Comparison of ENCODE assay signal across 30 mouse cellular contexts in genomic region chr1:37647066-37647465, GRCm38 (mm10).
"Had no signal": no experiment of that assay in that cellular context is flagged by ENCODE, and none has a peak within 500 bp of the region (broad histone marks: within the 10 kb centered on the region; RNA-seq: fewer than 3 reads in every experiment).

No protein-coding gene starts in this region.

- H3K27ac ChIP-seq: limb, embryonic 10.5 days; limb, embryonic 12.5 days; limb, embryonic 13.5 days; limb, embryonic 15.5 days; liver, embryonic 12.5 days; liver, embryonic 13.5 days; liver, embryonic 14.5 days; liver, embryonic 15.5 days; lung, embryonic 15.5 days; macrophage; midbrain, embryonic 10.5 days; midbrain, embryonic 12.5 days; midbrain, embryonic 15.5 days; neural tube, embryonic 12.5 days had no signal

- H3K4me1 ChIP-seq: limb, embryonic 10.5 days; limb, embryonic 12.5 days; limb, embryonic 13.5 days; limb, embryonic 15.5 days; liver, embryonic 15.5 days; lung, embryonic 15.5 days; midbrain, embryonic 10.5 days; midbrain, embryonic 12.5 days; midbrain, embryonic 15.5 days; neural tube, embryonic 12.5 days had no signal

- H3K9ac ChIP-seq: limb, embryonic 12.5 days; limb, embryonic 13.5 days; limb, embryonic 15.5 days; liver, embryonic 12.5 days; liver, embryonic 13.5 days; liver, embryonic 14.5 days; liver, embryonic 15.5 days; liver, postnatal 0 days; lung, embryonic 14.5 days; lung, embryonic 15.5 days; midbrain, embryonic 12.5 days; midbrain, embryonic 15.5 days; neural tube, embryonic 12.5 days had no signal

- ATAC-seq: liver, embryonic 12.5 days; liver, postnatal 0 days; lung, postnatal 0 days; midbrain, embryonic 15.5 days; midbrain, embryonic 16.5 days had no signal

- H3K9me3 ChIP-seq: limb, embryonic 10.5 days; limb, embryonic 12.5 days; limb, embryonic 13.5 days; limb, embryonic 15.5 days; liver, embryonic 12.5 days; liver, embryonic 13.5 days; liver, embryonic 15.5 days; lung, embryonic 15.5 days; midbrain, embryonic 10.5 days; midbrain, embryonic 12.5 days; midbrain, embryonic 15.5 days; neural tube, embryonic 12.5 days had no signal

- H3K4me3 ChIP-seq: limb, embryonic 10.5 days; limb, embryonic 12.5 days; limb, embryonic 13.5 days; limb, embryonic 15.5 days; liver, embryonic 12.5 days; liver, embryonic 13.5 days; liver, embryonic 15.5 days; lung, embryonic 15.5 days; megakaryocyte, embryonic 14.5 days; midbrain, embryonic 10.5 days; midbrain, embryonic 12.5 days; midbrain, embryonic 15.5 days; myocyte; neural tube, embryonic 12.5 days had no signal

- H3K27me3 ChIP-seq: limb, embryonic 12.5 days; limb, embryonic 13.5 days; limb, embryonic 15.5 days; liver, embryonic 13.5 days; liver, embryonic 15.5 days; lung, embryonic 15.5 days; midbrain, embryonic 15.5 days; neural tube, embryonic 12.5 days had no signal

- DNase-seq: left cerebral cortex, postnatal 4 days; liver; liver, embryonic 13.5 days; liver, postnatal 0 days; lung, adult 18-20 months; lung, adult 2 months; lung, embryonic 14.5 days; lung, postnatal 10 days; lung, postnatal 14 days; lung, postnatal 36 days; lung, postnatal 4 days; midbrain, embryonic 14.5 days had no signal

- H3K36me3 ChIP-seq: limb, embryonic 10.5 days; limb, embryonic 12.5 days; limb, embryonic 13.5 days; limb, embryonic 15.5 days; liver, embryonic 12.5 days; liver, embryonic 13.5 days; liver, embryonic 15.5 days; lung, embryonic 15.5 days; midbrain, embryonic 10.5 days; midbrain, embryonic 12.5 days; midbrain, embryonic 15.5 days; neural tube, embryonic 12.5 days had no signal

- H3K4me2 ChIP-seq: limb, embryonic 12.5 days; limb, embryonic 13.5 days; limb, embryonic 15.5 days; liver, embryonic 11.5 days; liver, embryonic 12.5 days; liver, embryonic 13.5 days; liver, embryonic 15.5 days; lung, embryonic 14.5 days; lung, embryonic 15.5 days; midbrain, embryonic 12.5 days; midbrain, embryonic 15.5 days; neural tube, embryonic 12.5 days had no signal
